Mouse (Mus musculus) testis, adult 2 months (tissue): ENCODE data around the gene Prm2.

Experiments used
- CTCF ChIP-seq: fragments of 200-500 bp; IDR thresholded peaks from 2 replicates; pipeline ENCODE4 v1.5.1; 2012; ENCODE audit warnings: low read depth, mild to moderate bottlenecking, inconsistent platforms, low read length, moderate library complexity; ENCODE audit not compliant: control insufficient read depth, insufficient read depth, insufficient replicate concordance
- POLR2A ChIP-seq: fragments of 200-500 bp; IDR thresholded peaks from 2 replicates; pipeline ENCODE4 v1.6.1; 2012; ENCODE audit warnings: low read depth, mild to moderate bottlenecking, inconsistent platforms, low read length, moderate library complexity; ENCODE audit not compliant: control insufficient read depth

DNA sequence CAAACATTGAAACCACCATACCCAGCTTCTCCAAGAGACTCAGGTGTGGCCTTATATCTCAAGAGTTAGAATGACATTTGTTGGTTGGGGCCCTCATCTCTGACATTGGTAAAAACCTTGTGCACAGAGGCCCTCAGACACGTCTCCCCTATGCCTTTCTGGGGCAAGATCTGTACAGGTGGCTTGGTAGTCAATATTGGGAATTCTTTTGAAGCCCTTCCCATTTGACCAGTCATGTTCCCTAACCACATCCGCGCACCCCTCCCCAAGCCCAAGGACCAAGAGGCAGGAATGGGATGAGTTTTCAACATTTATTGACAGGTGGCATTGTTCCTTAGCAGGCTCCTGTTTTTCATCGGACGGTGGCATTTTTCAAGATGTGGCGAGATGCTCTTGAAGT is at the start of gene Prm2:
- TF ChIP-seq CTCF (no peak), POLR2A (no peak; the same call in 1 of the 2 replicates)
